Mouse (Mus musculus): Measurements from ENCODE around the gene Ttc39a. TPM values are rescaled to one million over a fixed set of nuclear protein-coding genes. Genes with fewer than 3 reads are reported as not detected.

Gene Ttc39a
- polyA plus RNA-seq (2014; fragmentation: Illumina TruSeq; extraction: RNeasy Lipid Tissue Mini Kit (QIAGEN cat#74804); ENCODE audit: low read depth, low replicate concordance) = 2.4 TPM

DNA sequence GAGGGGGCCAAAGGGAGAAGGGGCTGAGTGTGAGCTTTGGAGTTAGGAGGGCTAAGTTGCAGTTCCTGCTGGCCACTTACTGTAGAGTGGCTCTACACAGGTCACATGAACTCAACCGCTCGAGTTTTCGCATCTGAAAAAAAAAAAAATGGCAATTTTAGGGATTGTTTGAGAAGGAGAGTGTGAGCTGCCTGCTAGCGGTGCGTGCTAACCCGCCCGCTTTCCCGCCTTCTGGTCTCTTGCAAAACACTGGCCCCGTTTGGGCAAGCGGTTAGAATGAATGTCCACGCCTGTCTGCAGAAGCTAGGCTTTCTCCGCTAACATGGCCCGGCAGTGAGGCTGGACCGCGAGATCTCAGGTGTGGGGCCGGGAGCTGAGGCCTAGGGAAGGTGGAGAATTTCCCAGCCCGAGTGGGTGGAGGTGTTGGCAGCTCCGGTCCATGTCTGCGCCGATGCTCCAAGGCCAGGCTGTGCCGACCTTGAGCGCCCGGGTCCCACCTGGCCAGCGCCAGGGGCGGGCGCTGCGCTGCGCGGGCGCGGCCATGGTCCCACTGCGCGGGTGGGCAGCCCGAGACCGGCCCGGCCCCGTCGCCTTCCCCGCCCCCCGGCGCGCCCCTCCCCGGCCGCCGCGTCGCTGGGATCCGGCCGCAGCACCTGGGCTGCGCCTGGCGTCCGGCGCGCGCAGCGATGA lies at the start of gene Ttc39a:
Gene Ttc39a, plus strand, starts transcription at position 138 of the 690 bp plus-strand sequence.

DNA sequence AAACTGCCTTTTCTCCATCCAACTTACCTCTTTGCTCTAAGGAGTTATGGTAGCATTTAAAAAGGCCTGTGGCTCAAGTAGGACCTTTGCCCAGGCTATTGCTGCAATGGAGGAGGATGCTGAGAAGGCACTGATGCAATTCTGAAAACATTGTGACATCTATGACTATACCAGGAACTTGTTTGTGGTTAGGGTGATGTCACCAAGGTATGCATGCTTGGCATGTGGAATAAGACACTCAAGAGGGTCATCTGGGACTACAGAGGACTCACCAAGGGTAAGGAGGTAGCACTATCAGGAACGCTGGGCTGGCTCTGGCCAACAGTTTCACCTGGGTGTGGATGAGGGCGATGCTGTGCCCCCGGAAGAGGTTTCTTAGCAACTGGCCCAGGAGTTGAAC lies 78.2 kb downstream of the Ttc39a start, which contains the start of gene Rnf11:
Gene Rnf11, minus strand, starts transcription at position 108 of the 400 bp plus-strand sequence.

Other genes starting within 250 kb of the Ttc39a start
- gene Osbpl9, start 204.4 kb upstream of the Ttc39a start, polyA plus RNA-seq (2014; fragmentation: Illumina TruSeq; extraction: RNeasy Lipid Tissue Mini Kit (QIAGEN cat#74804); ENCODE audit: low read depth, low replicate concordance) = 73.9 TPM
- not detected for gene Calr4, start 172.1 kb upstream of the Ttc39a start, polyA plus RNA-seq (2014; fragmentation: Illumina TruSeq; extraction: RNeasy Lipid Tissue Mini Kit (QIAGEN cat#74804); ENCODE audit: low read depth, low replicate concordance)
- gene Eps15, start 126.4 kb upstream of the Ttc39a start, polyA plus RNA-seq (2014; fragmentation: Illumina TruSeq; extraction: RNeasy Lipid Tissue Mini Kit (QIAGEN cat#74804); ENCODE audit: low read depth, low replicate concordance) = 28.1 TPM
- gene Rnf11, start 78.1 kb downstream of the Ttc39a start, polyA plus RNA-seq (2014; fragmentation: Illumina TruSeq; extraction: RNeasy Lipid Tissue Mini Kit (QIAGEN cat#74804); ENCODE audit: low read depth, low replicate concordance) = 128 TPM
- not detected for gene 4930522H14Rik, start 124.7 kb downstream of the Ttc39a start, polyA plus RNA-seq (2014; fragmentation: Illumina TruSeq; extraction: RNeasy Lipid Tissue Mini Kit (QIAGEN cat#74804); ENCODE audit: low read depth, low replicate concordance)

Data from heart, adult 10 weeks (tissue).